16 mouse cellular contexts compared by ENCODE assay signal in genomic region chr13:44454136-44454535, GRCm38 (mm10).
DNase-seq lines count a peak whose midpoint lies in the region; ATAC-seq and TF ChIP-seq lines count a peak whose summit lies in the region.
"Had no signal": no experiment of that assay in that cellular context is flagged by ENCODE, and none has a peak within 500 bp of the region (broad histone marks: within the 10 kb centered on the region; RNA-seq: fewer than 3 reads in every experiment).

No protein-coding gene starts in this region.

- 0 out of 2 replicates have a peak overlapping the region, but pooled peaks have one; percentile 3 for H3K4me2 ChIP-seq in heart, embryonic 15.5 days
- H3K4me2 ChIP-seq: forebrain, embryonic 15.5 days; hindbrain, embryonic 13.5 days; neural tube, embryonic 13.5 days had no signal

- no peak for ATAC-seq in heart, embryonic 15.5 days (replicated peaks; ENCODE audit: insufficient number of reproducible peaks, insufficient read depth, low FRiP score, low read depth)
- ATAC-seq in granulocyte monocyte progenitor cell, adult 5-6 weeks (replicated peaks; ENCODE audit: poor library complexity, severe bottlenecking) = no peak
- ATAC-seq in megakaryocyte progenitor cell, adult 5-6 weeks (replicated peaks; ENCODE audit: poor library complexity) = no peak
- ATAC-seq: forebrain, embryonic 15.5 days had no signal

- H3K4me3 ChIP-seq in heart, embryonic 15.5 days = no peak overlapping the region
- no peak overlapping the region for H3K4me3 ChIP-seq in kidney, adult 2 months (ENCODE audit: insufficient read depth, low read depth, low read length)
- H3K4me3 ChIP-seq: forebrain, embryonic 15.5 days; hindbrain, embryonic 13.5 days; neural tube, embryonic 13.5 days had no signal

- DNase-seq in heart, adult 18-20 months = no peak
- DNase-seq in retina, adult 2 months (ENCODE audit: low read depth, low spot score) = peak; percentile 44
- DNase-seq in retina, embryonic 14.5 days (ENCODE audit: low spot score) = no peak
- DNase-seq in kidney, adult 2 months = peak; percentile 81
- DNase-seq in right cerebral cortex, postnatal 36 days (ENCODE audit: low spot score in 2 of 2) = no peak
- DNase-seq: adrenal gland, postnatal 14 days; cerebellum, adult 11 months; gastrocnemius, postnatal 36 days; left cerebral cortex, postnatal 4 days; thymus, postnatal 4 days had no signal

- H3K4me1 ChIP-seq in heart, embryonic 15.5 days (replicated peaks) = peaks cover 8% of the 10 kb centered on the region; the same call in 1 of the 2 replicates
- peaks cover 28% of the 10 kb centered on the region; the same call in 1 of the 2 replicates for H3K4me1 ChIP-seq in kidney, adult 2 months (ENCODE audit: control insufficient read depth, insufficient read depth, low read length)
- H3K4me1 ChIP-seq: forebrain, embryonic 15.5 days had no signal

- no peaks in the 10 kb centered on the region for H3K36me3 ChIP-seq in heart, embryonic 15.5 days
- H3K36me3 ChIP-seq in kidney, adult 2 months (ENCODE audit: control insufficient read depth, insufficient read depth, low read length) = no peaks in the 10 kb centered on the region
- H3K36me3 ChIP-seq: forebrain, embryonic 15.5 days; hindbrain, embryonic 13.5 days; neural tube, embryonic 13.5 days had no signal

- no peaks in the 10 kb centered on the region for H3K9me3 ChIP-seq in heart, embryonic 15.5 days (replicated peaks)
- H3K9me3 ChIP-seq: forebrain, embryonic 15.5 days had no signal

- no peak overlapping the region for H3K27ac ChIP-seq in heart, embryonic 15.5 days
- H3K27ac ChIP-seq in kidney, adult 2 months (ENCODE audit: insufficient read depth, low read depth, low read length) = peak overlapping the region; percentile 81
- H3K27ac ChIP-seq: forebrain, embryonic 15.5 days; neural tube, embryonic 13.5 days had no signal

- TF ChIP-seq CTCF in kidney, adult 2 months (conservative IDR thresholded peaks at IDR 0.05; ENCODE audit: insufficient read depth, insufficient read length, low read depth, low read length) = no peak

- H3K27me3 ChIP-seq in heart, embryonic 15.5 days = no peaks in the 10 kb centered on the region
- no peaks in the 10 kb centered on the region for H3K27me3 ChIP-seq in kidney, adult 2 months (replicated peaks; ENCODE audit: control insufficient read depth, insufficient read depth, low read length)
- H3K27me3 ChIP-seq: forebrain, embryonic 15.5 days; hindbrain, embryonic 13.5 days; neural tube, embryonic 13.5 days had no signal

- 40% methylated on average over 9 of the region's 9 CpGs for WGBS in heart, embryonic 15.5 days
- WGBS in kidney, adult 2 months = 48% methylated on average over 9 of the region's 9 CpGs

- peak; percentile 86 for TF ChIP-seq POLR2A in kidney, adult 2 months (IDR thresholded peaks at IDR 0.05; ENCODE audit: low read depth, low read length)

- no peak overlapping the region for H3K9ac ChIP-seq in heart, embryonic 15.5 days
- H3K9ac ChIP-seq: forebrain, embryonic 15.5 days; hindbrain, embryonic 13.5 days; neural tube, embryonic 13.5 days had no signal

Comparison
In these comparisons a context has a peak if more than half of its experiments do, and no peak if none do; other contexts are left out.
1. DNase-seq: peak in retina, adult 2 months (single experiment) and kidney, adult 2 months (single experiment); none in heart, adult 18-20 months (0 of 2), retina, embryonic 14.5 days (single experiment) and right cerebral cortex, postnatal 36 days (0 of 2).